Mouse (Mus musculus) cortical plate, adult 2 months (tissue): ENCODE measurements at regions not wholly inside any gene's neighbourhood (a gene's known extent, or its start where the extent isn't known, plus 50 kb on each side); places are given as distances from the start of the nearest gene placed in this dataset.

ENCODE experiments used
- CTCF ChIP-seq: fragments of 200-500 bp; IDR thresholded peaks from 2 replicates; pipeline ENCODE4 v1.5.1; 2011; ENCODE audit warnings: mild to moderate bottlenecking, control low read depth, low read length; ENCODE audit not compliant: insufficient read depth; ENCODE audit errors: extremely low read depth
- POLR2A ChIP-seq: fragments of 200-500 bp; IDR thresholded peaks from 2 replicates; pipeline ENCODE4 v1.6.1; 2011; ENCODE audit warnings: mild to moderate bottlenecking, low read length, control low read depth; ENCODE audit not compliant: insufficient read depth; ENCODE audit errors: extremely low read depth

GRCm38 (mm10) chr2:45586588-45587200 lies 469.5 kb upstream of the Zeb2 start:
- TF ChIP-seq CTCF (no peak), POLR2A (no peak)
